Mouse (Mus musculus) forebrain, postnatal 0 days (tissue): ENCODE data around the gene Hps4. TPM values are rescaled to one million over a fixed set of nuclear protein-coding genes. Genes with fewer than 3 reads are reported as not detected.

Experiments used
- ATAC-seq: fragments of 200-750 bp; cut with Nextera tagmentation; 2 replicates; pipeline ENCODE4 v1.8.0; 2017; ENCODE audit warnings: mild to moderate bottlenecking, moderate library complexity
- DNase-seq: peaks from one replicate; pipeline ENCODE4 v3.0.0-alpha.2; 2015
- H3K27ac ChIP-seq: fragments of 300-500 bp; sonication (generic); 2 replicates; pipeline ENCODE4 v1.5.1; 2014; ENCODE audit warnings: low read depth, mild to moderate bottlenecking, antibody characterized with exemption, low read length, moderate library complexity, mixed read lengths
- H3K27me3 ChIP-seq: fragments of 300-500 bp; sonication (generic); 2 replicates; pipeline ENCODE4 v1.6.1; 2014; ENCODE audit warnings: mild to moderate bottlenecking, low read length, mixed read lengths; ENCODE audit not compliant: insufficient read depth
- H3K36me3 ChIP-seq: fragments of 300-500 bp; sonication (generic); 2 replicates; pipeline ENCODE4 v1.6.1; 2014; ENCODE audit warnings: mild to moderate bottlenecking, moderate library complexity; ENCODE audit not compliant: insufficient read depth
- H3K4me1 ChIP-seq: fragments of 300-500 bp; sonication (generic); 2 replicates; pipeline ENCODE4 v1.6.1; 2014; ENCODE audit warnings: antibody characterized with exemption; ENCODE audit not compliant: insufficient read depth
- H3K4me2 ChIP-seq: fragments of 300-500 bp; sonication (generic); 2 replicates; pipeline ENCODE4 v1.6.1; 2014; ENCODE audit warnings: low read depth, mild to moderate bottlenecking, moderate library complexity
- H3K4me3 ChIP-seq: fragments of 300-500 bp; sonication (generic); 2 replicates; pipeline ENCODE4 v1.5.1; 2014; ENCODE audit warnings: low read depth, low read length, mixed read lengths
- H3K9ac ChIP-seq: fragments of 300-500 bp; sonication (generic); 2 replicates; pipeline ENCODE4 v1.6.1; 2014; ENCODE audit warnings: mild to moderate bottlenecking
- H3K9me3 ChIP-seq: fragments of 300-500 bp; sonication (generic); 2 replicates; pipeline ENCODE4 v1.6.1; 2016; ENCODE audit warnings: low read length
- CTCF ChIP-seq: sonication (generic); IDR thresholded peaks from 2 replicates; pipeline ENCODE4 v1.5.1; 2016; ENCODE audit warnings: antibody characterized with exemption, control low read depth, low read depth
- WGBS: fragments of 180-500 bp; shearing (Covaris S2); extraction: QIAGEN DNeasy Blood & Tissue Kit; methylation state at CpG from one replicate; pipeline ENCODE4 v1.1.7; 2014; 5-methylcytosine and 5-hydroxymethylcytosine counted together
- polyA plus RNA-seq: library from polyadenylated mRNA; unstranded; fragments of >200 nt; fragmentation: Nextera tagmentation; extraction: Ambion mirVana; gene quantifications from 2 replicates; pipeline ENCODE4 v1.2.1, GENCODE M21; 2015
- total RNA-seq: library from RNA; depleted of rRNA; stranded (reverse); fragments of >200 nt; gene quantifications from 2 replicates; pipeline ENCODE4 v1.2.3, GENCODE M21; 2014

Gene Hps4
- total and polyA plus RNA-seq, 2 experiments from 2014 or later: 25.4 to 26.5 TPM

- TF ChIP-seq CTCF: no peak
- no peak overlapping the region for H3K9ac ChIP-seq
- no peak overlapping the region for H3K4me3 ChIP-seq
- H3K36me3 ChIP-seq: peaks cover 74% of the 10 kb centered on the region
- H3K4me1 ChIP-seq: peaks cover 4% of the 10 kb centered on the region; the same call in 1 of the 2 replicates
- no peaks in the 10 kb centered on the region for H3K9me3 ChIP-seq
- no peak for ATAC-seq
- H3K4me2 ChIP-seq: no peak overlapping the region
- DNase-seq: no peak
- H3K27me3 ChIP-seq: no peaks in the 10 kb centered on the region
- WGBS: 85% methylated on average over 6 of the region's 6 CpGs
- no peak overlapping the region for H3K27ac ChIP-seq
These were observed 24.0 kb downstream of the Hps4 start for GRCm38 (mm10) chr5:112366879-112367278.

GRCm38 (mm10) chr5:112367338-112367737, 24.5 kb downstream of the Hps4 start:
- no peak overlapping the region for H3K9ac ChIP-seq
- peak; percentile 37; the same call in 1 of the 2 replicates for TF ChIP-seq CTCF
- no peak for ATAC-seq
- no peaks in the 10 kb centered on the region for H3K27me3 ChIP-seq
- H3K36me3 ChIP-seq: peaks cover 74% of the 10 kb centered on the region
- peaks cover 7% of the 10 kb centered on the region; the same call in 1 of the 2 replicates for H3K4me1 ChIP-seq
- H3K4me3 ChIP-seq: no peak overlapping the region
- WGBS: 84% methylated on average over 4 of the region's 4 CpGs
- no peak overlapping the region for H3K4me2 ChIP-seq
- no peak overlapping the region for H3K27ac ChIP-seq
- no peaks in the 10 kb centered on the region for H3K9me3 ChIP-seq
- no peak for DNase-seq

GRCm38 (mm10) chr5:112367929-112368328, 25.0 kb downstream of the Hps4 start:
- no peaks in the 10 kb centered on the region for H3K9me3 ChIP-seq
- TF ChIP-seq CTCF: no peak
- H3K4me2 ChIP-seq: no peak overlapping the region
- 91% methylated on average over 12 of the region's 12 CpGs for WGBS
- DNase-seq (no peak), ATAC-seq (no peak)
- peaks cover 11% of the 10 kb centered on the region; the same call in 1 of the 2 replicates for H3K4me1 ChIP-seq
- H3K27me3 ChIP-seq: no peaks in the 10 kb centered on the region
- no peak overlapping the region for H3K4me3 ChIP-seq
- H3K9ac ChIP-seq: no peak overlapping the region
- H3K36me3 ChIP-seq: peaks cover 73% of the 10 kb centered on the region
- no peak overlapping the region for H3K27ac ChIP-seq

GRCm38 (mm10) chr5:112368666-112369065, 25.8 kb downstream of the Hps4 start:
- H3K36me3 ChIP-seq: peaks cover 70% of the 10 kb centered on the region
- DNase-seq: peak; percentile 24
- ATAC-seq: no peak
- 70% methylated on average over 10 of the region's 10 CpGs for WGBS
- no peaks in the 10 kb centered on the region for H3K9me3 ChIP-seq
- H3K27me3 ChIP-seq: no peaks in the 10 kb centered on the region
- peaks cover 11% of the 10 kb centered on the region; the same call in 1 of the 2 replicates for H3K4me1 ChIP-seq
- H3K4me3 ChIP-seq: no peak overlapping the region
- no peak overlapping the region for H3K9ac ChIP-seq
- no peak overlapping the region for H3K27ac ChIP-seq
- TF ChIP-seq CTCF: no peak
- H3K4me2 ChIP-seq: no peak overlapping the region

- no peak for TF ChIP-seq CTCF
- H3K36me3 ChIP-seq: peaks cover 72% of the 10 kb centered on the region
These were observed 26.4 kb downstream of the Hps4 start for GRCm38 (mm10) chr5:112369326-112369725.

GRCm38 (mm10) chr5:112370236-112370813, 27.4 kb downstream of the Hps4 start:
- H3K27ac ChIP-seq: peak overlapping the region; percentile 83
- H3K4me3 ChIP-seq: no peak overlapping the region
- H3K4me2 ChIP-seq: no peak overlapping the region
- DNase-seq (no peak), ATAC-seq (no peak)
- H3K9me3 ChIP-seq: no peaks in the 10 kb centered on the region
- H3K4me1 ChIP-seq: peaks cover 11% of the 10 kb centered on the region; the same call in 1 of the 2 replicates
- H3K36me3 ChIP-seq: peaks cover 71% of the 10 kb centered on the region
- 76% methylated on average over 12 of the region's 12 CpGs for WGBS
- H3K27me3 ChIP-seq: no peaks in the 10 kb centered on the region
- no peak for TF ChIP-seq CTCF
- no peak overlapping the region for H3K9ac ChIP-seq

More at GRCm38 (mm10) chr5:112369326-112369725, 26.4 kb downstream of the Hps4 start:
- 0 out of 2 replicates have a peak overlapping the region, but pooled peaks have one; percentile 3 for H3K9ac ChIP-seq
- ATAC-seq: no peak
- no peak overlapping the region for H3K4me3 ChIP-seq
- H3K27me3 ChIP-seq: no peaks in the 10 kb centered on the region
- H3K4me1 ChIP-seq: peaks cover 11% of the 10 kb centered on the region; the same call in 1 of the 2 replicates
- H3K4me2 ChIP-seq: no peak overlapping the region
- no peaks in the 10 kb centered on the region for H3K9me3 ChIP-seq
- H3K27ac ChIP-seq: no peak overlapping the region
- no peak for DNase-seq
- WGBS: 83% methylated on average over 13 of the region's 13 CpGs

- TF ChIP-seq CTCF: no peak
These were observed 29.1 kb downstream of the Hps4 start for GRCm38 (mm10) chr5:112371933-112372332.

More at GRCm38 (mm10) chr5:112371933-112372332, 29.1 kb downstream of the Hps4 start:
- Histone ChIP-seq H3K27me3 (no peaks in the 10 kb centered on the region), H3K4me2 (peak overlapping the region; percentile 4; the same call in 1 of the 2 replicates), H3K36me3 (peaks cover 68% of the 10 kb centered on the region), H3K4me3 (no peak overlapping the region), H3K9ac (peak overlapping the region; percentile 39), H3K4me1 (peaks cover 11% of the 10 kb centered on the region; the same call in 1 of the 2 replicates), H3K9me3 (no peaks in the 10 kb centered on the region), H3K27ac (peak overlapping the region; percentile 83)
- ATAC-seq (peak; percentile 93), DNase-seq (peak; percentile 90)
- WGBS: 6% methylated on average over 7 of the region's 7 CpGs
